Comparison of ENCODE assay signal across 12 mouse cellular contexts in genomic region chr7:31116721-31117145, GRCm38 (mm10). TPM values are rescaled to one million over a fixed set of nuclear protein-coding genes. Genes with fewer than 3 reads are reported as not detected.
A peak's percentile ranks its signal among the peaks of the same experiment; 100 is the strongest.
DNase-seq lines count a peak whose midpoint lies in the region; ATAC-seq lines count a peak whose summit lies in the region.
"Had no signal": no experiment of that assay in that cellular context is flagged by ENCODE, and none has a peak within 500 bp of the region (broad histone marks: within the 10 kb centered on the region; RNA-seq: fewer than 3 reads in every experiment).

No protein-coding gene starts in this region.

- H3K4me2 ChIP-seq in heart, embryonic 12.5 days: no peak overlapping the region
- no peak overlapping the region for H3K4me2 ChIP-seq in forebrain, embryonic 16.5 days (ENCODE audit: low read length)
- no peak overlapping the region for H3K4me2 ChIP-seq in neural tube, embryonic 14.5 days (ENCODE audit: low read depth, low read length)

- H3K4me3 ChIP-seq in heart, embryonic 12.5 days: no peak overlapping the region
- no peak overlapping the region for H3K4me3 ChIP-seq in forebrain, embryonic 16.5 days (replicated peaks; ENCODE audit: low read length)
- H3K4me3 ChIP-seq in neural tube, embryonic 14.5 days (ENCODE audit: low read depth, low read length): no peak overlapping the region

- peaks cover 32% of the 10 kb centered on the region for H3K4me1 ChIP-seq in heart, embryonic 12.5 days (replicated peaks)
- H3K4me1 ChIP-seq in forebrain, embryonic 16.5 days (replicated peaks; ENCODE audit: control insufficient read depth, insufficient read depth, low read length): no peaks in the 10 kb centered on the region
- no peaks in the 10 kb centered on the region for H3K4me1 ChIP-seq in neural tube, embryonic 14.5 days (ENCODE audit: control insufficient read depth, insufficient read depth, low read length)

- no peak for DNase-seq in heart, adult 9 months (ENCODE audit: low spot score in 2 of 2)
- peak; percentile 40 for DNase-seq in retina, postnatal 1 day
- DNase-seq in retina, embryonic 14.5 days (ENCODE audit: low spot score): no peak
- DNase-seq in adrenal gland, postnatal 4 days (ENCODE audit: low spot score in 2 of 2): no peak
- DNase-seq: lung, postnatal 36 days had no signal

- H3K27me3 ChIP-seq in heart, embryonic 12.5 days (replicated peaks): 0 out of 2 replicates have a peak, but pooled peaks cover 6% of the 10 kb centered on the region
- H3K27me3 ChIP-seq in forebrain, embryonic 16.5 days (replicated peaks; ENCODE audit: control insufficient read depth, insufficient read depth, low read length): no peaks in the 10 kb centered on the region
- no peaks in the 10 kb centered on the region for H3K27me3 ChIP-seq in neural tube, embryonic 14.5 days (ENCODE audit: control insufficient read depth, insufficient read depth, low read length)

- no peaks in the 10 kb centered on the region for H3K9me3 ChIP-seq in heart, embryonic 12.5 days (replicated peaks)
- H3K9me3 ChIP-seq in forebrain, embryonic 16.5 days (ENCODE audit: control insufficient read depth, low read length): no peaks in the 10 kb centered on the region
- no peaks in the 10 kb centered on the region for H3K9me3 ChIP-seq in neural tube, embryonic 14.5 days (ENCODE audit: control insufficient read depth, low read length)

- 38% methylated on average over 16 of the region's 16 CpGs for WGBS in heart, embryonic 12.5 days
- 46% methylated on average over 15 of the region's 16 CpGs for WGBS in forebrain, embryonic 16.5 days
- WGBS in neural tube, embryonic 14.5 days: 37% methylated on average over 15 of the region's 16 CpGs

- peak; percentile 33; the same call in 1 of the 2 replicates for ATAC-seq in heart, embryonic 12.5 days (ENCODE audit: insufficient number of reproducible peaks, low FRiP score)
- ATAC-seq in forebrain, embryonic 16.5 days: peak; percentile 10; the same call in 1 of the 2 replicates
- ATAC-seq in neural tube, embryonic 14.5 days (ENCODE audit: low read depth): peak; percentile 15; the same call in 1 of the 2 replicates
- no peak for ATAC-seq in CD4-positive, CD25-positive, alpha-beta regulatory T cell, adult 4 months
- ATAC-seq: intestine, embryonic 16.5 days had no signal

- H3K9ac ChIP-seq in heart, embryonic 12.5 days: no peak overlapping the region
- no peak overlapping the region for H3K9ac ChIP-seq in forebrain, embryonic 16.5 days (replicated peaks; ENCODE audit: low read depth, low read length)
- no peak overlapping the region for H3K9ac ChIP-seq in neural tube, embryonic 14.5 days (replicated peaks; ENCODE audit: low read depth, low read length)

- no peaks in the 10 kb centered on the region for H3K36me3 ChIP-seq in heart, embryonic 12.5 days
- H3K36me3 ChIP-seq in forebrain, embryonic 16.5 days (ENCODE audit: control insufficient read depth, insufficient read depth): no peaks in the 10 kb centered on the region
- H3K36me3 ChIP-seq in neural tube, embryonic 14.5 days (ENCODE audit: control insufficient read depth, insufficient read depth, low read length): no peaks in the 10 kb centered on the region

- peak overlapping the region; percentile 74; the same call in 1 of the 2 replicates for H3K27ac ChIP-seq in heart, embryonic 12.5 days (ENCODE audit: poor library complexity, severe bottlenecking)
- no peak overlapping the region for H3K27ac ChIP-seq in forebrain, embryonic 16.5 days (ENCODE audit: low read length)
- H3K27ac ChIP-seq in neural tube, embryonic 14.5 days (ENCODE audit: low read depth, low read length): no peak overlapping the region

RNA-seq across cellular contexts. Expression of gene Hpn, which starts 1.6 kb away (rescaled TPM):
- 1.9 and 2.0 TPM in 2 replicates for polyA plus RNA-seq in heart, embryonic 12.5 days (2016; fragmentation: Nextera tagmentation; extraction: Ambion mirVana)
- polyA plus RNA-seq in forebrain, embryonic 16.5 days (2015; fragmentation: Nextera tagmentation; extraction: Ambion mirVana): 0.88 TPM in 1 of 2 replicates, not detected in the other
- polyA plus RNA-seq in neural tube, embryonic 14.5 days (2014; fragmentation: Nextera tagmentation; extraction: Ambion mirVana): 0.67 TPM in 1 of 2 replicates, not detected in the other
- total RNA-seq in adrenal gland, postnatal 4 days (2021): 10 to 100 TPM; 18.2 to 25.4 TPM
- polyA plus RNA-seq in CD4-positive, CD25-positive, alpha-beta regulatory T cell, adult 4 months (2017; shearing (Covaris generic)): 10 to 100 TPM in 1 of 2 experiments, 1 to 10 TPM in 1; 6.0 to 12.2 TPM

RNA-seq across cellular contexts. Expression of gene Scn1b, which starts 10.1 kb away (rescaled TPM):
- polyA plus RNA-seq in heart, embryonic 12.5 days (2016; fragmentation: Nextera tagmentation; extraction: Ambion mirVana): 5.3 and 5.7 TPM in 2 replicates
- polyA plus RNA-seq in forebrain, embryonic 16.5 days (2015; fragmentation: Nextera tagmentation; extraction: Ambion mirVana): 4.1 and 5.3 TPM in 2 replicates
- polyA plus RNA-seq in neural tube, embryonic 14.5 days (2014; fragmentation: Nextera tagmentation; extraction: Ambion mirVana): 12.0 and 17.6 TPM in 2 replicates
- total RNA-seq in adrenal gland, postnatal 4 days (2021): 10 to 100 TPM; 10.8 to 10.9 TPM
- polyA plus RNA-seq in CD4-positive, CD25-positive, alpha-beta regulatory T cell, adult 4 months (2017; shearing (Covaris generic)): not detected
- total RNA-seq: granulocyte monocyte progenitor cell, adult 5-6 weeks had no signal

RNA-seq across cellular contexts. Expression of gene Gramd1a, which starts 39.0 kb away (rescaled TPM):
- 63.4 and 64.6 TPM in 2 replicates for polyA plus RNA-seq in heart, embryonic 12.5 days (2016; fragmentation: Nextera tagmentation; extraction: Ambion mirVana)
- 261 and 277 TPM in 2 replicates for polyA plus RNA-seq in forebrain, embryonic 16.5 days (2015; fragmentation: Nextera tagmentation; extraction: Ambion mirVana)
- 180 and 208 TPM in 2 replicates for polyA plus RNA-seq in neural tube, embryonic 14.5 days (2014; fragmentation: Nextera tagmentation; extraction: Ambion mirVana)
- total RNA-seq in adrenal gland, postnatal 4 days (2021): 10 to 100 TPM; 55.4 to 58.7 TPM
- polyA plus RNA-seq in CD4-positive, CD25-positive, alpha-beta regulatory T cell, adult 4 months (2017; shearing (Covaris generic)): 100 to 1,000 TPM in 1 of 2 experiments, 10 to 100 TPM in 1; 83.7 to 103 TPM

RNA-seq across cellular contexts. Expression of gene Fxyd3, which starts 40.2 kb away (rescaled TPM):
- 0.15 and 0.23 TPM in 2 replicates for polyA plus RNA-seq in heart, embryonic 12.5 days (2016; fragmentation: Nextera tagmentation; extraction: Ambion mirVana)
- polyA plus RNA-seq in forebrain, embryonic 16.5 days (2015; fragmentation: Nextera tagmentation; extraction: Ambion mirVana): 0.15 and 0.66 TPM in 2 replicates
- polyA plus RNA-seq in neural tube, embryonic 14.5 days (2014; fragmentation: Nextera tagmentation; extraction: Ambion mirVana): 0.35 TPM in 1 of 2 replicates, not detected in the other
- total RNA-seq in adrenal gland, postnatal 4 days (2021): 1 to 10 TPM; 2.0 to 5.9 TPM
- under 1 TPM in 1 of 2 experiments, not detected in 1; 0.27 TPM for polyA plus RNA-seq in CD4-positive, CD25-positive, alpha-beta regulatory T cell, adult 4 months (2017; shearing (Covaris generic))
- total RNA-seq: granulocyte monocyte progenitor cell, adult 5-6 weeks; left cerebral cortex, postnatal 10 days had no signal

RNA-seq across cellular contexts. Expression of gene Lgi4, which starts 57.6 kb away (rescaled TPM):
- polyA plus RNA-seq in heart, embryonic 12.5 days (2016; fragmentation: Nextera tagmentation; extraction: Ambion mirVana): 0.14 TPM in 1 of 2 replicates, not detected in the other
- 0.20 and 0.24 TPM in 2 replicates for polyA plus RNA-seq in forebrain, embryonic 16.5 days (2015; fragmentation: Nextera tagmentation; extraction: Ambion mirVana)
- polyA plus RNA-seq in neural tube, embryonic 14.5 days (2014; fragmentation: Nextera tagmentation; extraction: Ambion mirVana): 1.1 TPM in 1 of 2 replicates, not detected in the other
- total RNA-seq in adrenal gland, postnatal 4 days (2021): 1 to 10 TPM; 6.8 to 6.9 TPM
- not detected for polyA plus RNA-seq in CD4-positive, CD25-positive, alpha-beta regulatory T cell, adult 4 months (2017; shearing (Covaris generic))
- total RNA-seq: granulocyte monocyte progenitor cell, adult 5-6 weeks had no signal
